Mouse (Mus musculus) stomach, embryonic 16.5 days (tissue): ENCODE results near the gene Ggt6. TPM values are rescaled to one million over a fixed set of nuclear protein-coding genes. Genes with fewer than 3 reads are reported as not detected.

Experiments
- ATAC-seq: fragments of 200-750 bp; cut with Nextera tagmentation; 2 replicates; pipeline ENCODE4 v1.8.0; 2017; ENCODE audit warnings: moderate number of reproducible peaks, moderate TSS enrichment; ENCODE audit not compliant: insufficient read depth, low FRiP score
- H3K27ac ChIP-seq: fragments of 300-500 bp; sonication (generic); 2 replicates; pipeline ENCODE4 v1.5.1; 2014; ENCODE audit warnings: low read length
- H3K27me3 ChIP-seq: fragments of 300-500 bp; sonication (generic); 2 replicates; pipeline ENCODE4 v1.6.1; 2014; ENCODE audit warnings: low read length, control low read depth, mixed read lengths; ENCODE audit not compliant: control insufficient read depth, insufficient read depth
- H3K36me3 ChIP-seq: fragments of 300-500 bp; sonication (generic); 2 replicates; pipeline ENCODE4 v1.6.1; 2014; ENCODE audit warnings: low read length; ENCODE audit not compliant: control insufficient read depth, insufficient read depth
- H3K4me1 ChIP-seq: fragments of 300-500 bp; sonication (generic); 2 replicates; pipeline ENCODE4 v1.6.1; 2014; ENCODE audit warnings: low read length, control low read depth, mixed read lengths; ENCODE audit not compliant: control insufficient read depth, insufficient read depth
- H3K4me2 ChIP-seq: fragments of 300-500 bp; sonication (generic); 2 replicates; pipeline ENCODE4 v1.6.1; 2014; ENCODE audit warnings: low read depth, low read length, mixed read lengths
- H3K4me3 ChIP-seq: fragments of 300-500 bp; sonication (generic); replicated peaks from 2 replicates; pipeline ENCODE4 v1.5.1; 2014; ENCODE audit warnings: mild to moderate bottlenecking, low read length
- H3K9ac ChIP-seq: fragments of 300-500 bp; sonication (generic); 2 replicates; pipeline ENCODE4 v1.6.1; 2014; ENCODE audit warnings: low read length
- H3K9me3 ChIP-seq: fragments of 300-500 bp; sonication (generic); replicated peaks from 2 replicates; pipeline ENCODE4 v1.6.1; 2016; ENCODE audit warnings: low read length, control low read depth; ENCODE audit not compliant: control insufficient read depth
- WGBS: fragments of 180-500 bp; shearing (Covaris S2); extraction: QIAGEN DNeasy Blood & Tissue Kit; methylation state at CpG from one replicate; pipeline ENCODE4 v1.1.7; 2014; 5-methylcytosine and 5-hydroxymethylcytosine counted together
- polyA plus RNA-seq: library from polyadenylated mRNA; unstranded; fragments of >200 nt; fragmentation: Nextera tagmentation; extraction: Ambion mirVana; gene quantifications from 2 replicates; pipeline ENCODE4 v1.2.1, GENCODE M21; 2015

Ggt6 gene
- polyA plus RNA-seq, 1 experiment from 2014 or later: 8.1 TPM

- peak within 1 kb of the TSS; percentile 92 for H3K4me3 ChIP-seq
- WGBS: under 1% methylated on average over 46 of the region's 46 CpGs
- H3K4me1 ChIP-seq: peaks cover 11% of the 10 kb centered on the region
Measured at GRCm38 (mm10) chr11:72440965-72441664, 5.8 kb downstream of the Ggt6 start, which contains the start of gene Mybbp1a. Mybbp1a (plus strand) TSS chr11:72441355.

DNA sequence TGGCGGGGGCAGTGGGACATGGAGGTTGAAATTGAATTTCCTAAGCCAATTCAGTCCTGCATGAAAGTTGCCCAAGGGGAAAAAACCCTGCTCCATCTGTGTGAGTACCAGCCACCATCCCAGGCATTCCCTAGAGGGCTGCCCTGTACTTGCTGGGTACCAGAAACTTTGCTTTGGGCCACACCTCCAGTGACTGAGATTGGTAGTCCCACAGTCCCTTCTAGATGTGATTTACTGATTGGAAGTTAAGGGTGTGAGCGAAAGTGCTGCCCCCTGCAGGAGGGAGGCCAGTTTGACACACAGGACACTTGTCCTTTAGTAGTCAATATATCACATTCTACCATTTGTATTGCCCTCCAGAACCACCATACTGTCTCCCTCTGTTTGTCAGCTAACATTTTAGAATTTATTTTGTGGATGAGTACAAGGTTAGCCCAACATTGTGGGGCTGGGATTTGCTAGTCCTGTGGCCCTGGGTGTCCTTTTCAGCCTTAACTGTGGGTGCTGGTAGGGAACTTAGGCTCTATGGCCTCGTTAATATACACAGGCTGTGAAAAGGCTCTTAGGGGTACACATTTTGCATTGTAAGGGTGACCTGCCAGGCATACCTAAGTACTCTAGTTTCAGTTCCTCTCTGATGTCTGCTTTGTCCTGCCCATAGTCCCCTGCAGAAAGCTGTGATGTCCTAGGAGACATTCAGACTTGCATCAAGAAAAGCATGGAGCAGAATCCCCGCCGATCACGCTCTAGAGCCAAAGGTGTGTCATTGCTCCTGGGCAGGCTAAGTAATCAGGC is 11.2 kb downstream of the Ggt6 start:
- no peak overlapping the region for H3K9ac ChIP-seq
- no peaks in the 10 kb centered on the region for H3K27me3 ChIP-seq
- no peak overlapping the region for H3K4me2 ChIP-seq
- H3K4me1 ChIP-seq: peaks cover 8% of the 10 kb centered on the region
- no peak for ATAC-seq
- no peaks in the 10 kb centered on the region for H3K9me3 ChIP-seq
- 83% methylated on average over 6 of the region's 6 CpGs for WGBS
- H3K27ac ChIP-seq: no peak overlapping the region
- peaks cover 73% of the 10 kb centered on the region for H3K36me3 ChIP-seq
- no peak overlapping the region for H3K4me3 ChIP-seq

More at GRCm38 (mm10) chr11:72440965-72441664, 5.8 kb downstream of the Ggt6 start, which contains the start of gene Mybbp1a:
- Histone ChIP-seq H3K36me3 (peaks cover 33% of the 10 kb centered on the region), H3K27me3 (no peaks in the 10 kb centered on the region), H3K27ac (peak within 1 kb of the TSS; percentile 95), H3K9me3 (no peaks in the 10 kb centered on the region), H3K9ac (peak within 1 kb of the TSS; percentile 87), H3K4me2 (peak within 1 kb of the TSS; percentile 96)
- peak; percentile 94 for ATAC-seq

- Histone ChIP-seq H3K27me3 (no peaks in the 10 kb centered on the region), H3K27ac (no peak overlapping the region), H3K36me3 (peaks cover 69% of the 10 kb centered on the region), H3K4me1 (peaks cover under 1% of the 10 kb centered on the region; the same call in 1 of the 2 replicates), H3K9me3 (no peaks in the 10 kb centered on the region), H3K4me3 (no peak overlapping the region), H3K9ac (no peak overlapping the region), H3K4me2 (no peak overlapping the region)
- 83% methylated on average over 8 of the region's 8 CpGs for WGBS
- ATAC-seq: no peak
Measured at GRCm38 (mm10) chr11:72447475-72447874, 12.1 kb downstream of the Ggt6 start.

- Histone ChIP-seq H3K4me3 (no peak overlapping the region), H3K4me1 (peaks cover 9% of the 10 kb centered on the region; the same call in 1 of the 2 replicates), H3K36me3 (peaks cover 34% of the 10 kb centered on the region), H3K9me3 (no peaks in the 10 kb centered on the region), H3K27me3 (no peaks in the 10 kb centered on the region), H3K27ac (no peak overlapping the region), H3K9ac (no peak overlapping the region), H3K4me2 (no peak overlapping the region)
- 75% methylated on average over 3 of the region's 3 CpGs for WGBS
- no peak for ATAC-seq
Measured at GRCm38 (mm10) chr11:72452140-72452665, 16.9 kb downstream of the Ggt6 start.

GRCm38 (mm10) chr11:72453105-72453953 is 18.0 kb downstream of the Ggt6 start:
- H3K27me3 ChIP-seq: no peaks in the 10 kb centered on the region
- ATAC-seq: no peak

DNA sequence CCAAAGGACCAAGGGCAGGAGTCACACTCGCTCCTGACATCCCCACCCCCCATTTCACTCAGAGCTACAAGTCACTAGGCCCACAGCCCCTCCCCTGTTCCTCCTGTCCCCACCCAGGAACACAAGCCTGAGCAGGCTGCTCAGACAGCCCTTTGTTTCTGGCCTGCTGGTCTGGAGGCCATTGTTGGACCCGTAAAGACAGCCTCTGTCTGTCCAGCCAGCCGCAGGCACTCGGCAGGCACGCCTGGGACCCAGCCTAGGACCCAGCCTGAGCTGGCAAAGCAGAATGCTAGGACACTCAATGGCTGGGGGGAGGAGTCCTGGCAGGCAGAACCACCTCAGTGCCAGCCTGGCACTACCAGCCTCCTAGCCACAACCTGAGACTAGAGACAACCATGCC is 20.4 kb downstream of the Ggt6 start:
- no peak overlapping the region for H3K27ac ChIP-seq
- 58% methylated on average over 5 of the region's 5 CpGs for WGBS
- peak; percentile 51; the same call in 1 of the 2 replicates for ATAC-seq

More at GRCm38 (mm10) chr11:72453105-72453953, 18.0 kb downstream of the Ggt6 start:
- WGBS: 58% methylated on average over 15 of the region's 15 CpGs
- H3K4me2 ChIP-seq: no peak overlapping the region
- H3K4me3 ChIP-seq: no peak overlapping the region
- peaks cover 23% of the 10 kb centered on the region for H3K36me3 ChIP-seq
- H3K27ac ChIP-seq: no peak overlapping the region
- H3K9me3 ChIP-seq: no peaks in the 10 kb centered on the region
- peaks cover 12% of the 10 kb centered on the region; the same call in 1 of the 2 replicates for H3K4me1 ChIP-seq
- H3K9ac ChIP-seq: no peak overlapping the region

GRCm38 (mm10) chr11:72457995-72458496 is 22.7 kb downstream of the Ggt6 start:
- WGBS: 56% methylated on average over 12 of the region's 12 CpGs
- 0 out of 2 replicates have a peak overlapping the region, but pooled peaks have one; percentile 29 for H3K9ac ChIP-seq

More for the DNA sequence above, 20.4 kb downstream of the Ggt6 start:
- Histone ChIP-seq H3K4me3 (no peak overlapping the region), H3K36me3 (0 out of 2 replicates have a peak, but pooled peaks cover 8% of the 10 kb centered on the region), H3K4me2 (no peak overlapping the region), H3K9ac (peak overlapping the region; percentile 44; the same call in 1 of the 2 replicates), H3K9me3 (no peaks in the 10 kb centered on the region), H3K4me1 (peaks cover 12% of the 10 kb centered on the region; the same call in 1 of the 2 replicates), H3K27me3 (no peaks in the 10 kb centered on the region)

GRCm38 (mm10) chr11:72458502-72458901 is 23.2 kb downstream of the Ggt6 start:
- Histone ChIP-seq H3K4me3 (no peak overlapping the region), H3K27me3 (no peaks in the 10 kb centered on the region), H3K27ac (peak overlapping the region; percentile 45; the same call in 1 of the 2 replicates), H3K9me3 (no peaks in the 10 kb centered on the region), H3K4me2 (no peak overlapping the region), H3K36me3 (no peaks in the 10 kb centered on the region), H3K4me1 (peaks cover 12% of the 10 kb centered on the region; the same call in 1 of the 2 replicates), H3K9ac (0 out of 2 replicates have a peak overlapping the region, but pooled peaks have one; percentile 29)
- no peak for ATAC-seq
- WGBS: 51% methylated on average over 3 of the region's 3 CpGs

More at GRCm38 (mm10) chr11:72457995-72458496, 22.7 kb downstream of the Ggt6 start:
- peak overlapping the region; percentile 45; the same call in 1 of the 2 replicates for H3K27ac ChIP-seq
- H3K4me3 ChIP-seq: no peak overlapping the region
- ATAC-seq: peak; percentile 69
- no peak overlapping the region for H3K4me2 ChIP-seq
- H3K36me3 ChIP-seq: no peaks in the 10 kb centered on the region
- H3K27me3 ChIP-seq: no peaks in the 10 kb centered on the region
- H3K4me1 ChIP-seq: peaks cover 12% of the 10 kb centered on the region; the same call in 1 of the 2 replicates
- no peaks in the 10 kb centered on the region for H3K9me3 ChIP-seq
